Mouse (Mus musculus): ENCODE measurements at regions not wholly inside any gene's neighbourhood (a gene's known extent, or its start where the extent isn't known, plus 50 kb on each side); places are given as distances from the start of the nearest gene placed in this dataset.

- TF ChIP-seq GABPA (IDR thresholded peaks at IDR 0.05; ENCODE audit: insufficient replicate concordance, low read depth, low read length) (no peak), ZKSCAN1 (IDR thresholded peaks at IDR 0.05; ENCODE audit: borderline replicate concordance, low read depth, low read length) (no peak), NRF1 (IDR thresholded peaks at IDR 0.05; ENCODE audit: low read depth, low read length) (no peak), CHD2 (IDR thresholded peaks at IDR 0.05; ENCODE audit: low read length) (no peak), POLR2A (IDR thresholded peaks at IDR 0.05; ENCODE audit: low read depth, low read length) (no peak), CTCF (conservative IDR thresholded peaks at IDR 0.05 in 1 of 2, IDR thresholded peaks at IDR 0.05 in 1 of 2; ENCODE audit: low read depth in 2 of 2, low read length in 2 of 2) (no peak), EP300 (IDR thresholded peaks at IDR 0.05; ENCODE audit: low read length) (no peak)
Measured at GRCm38 (mm10) chr13:11482701-11483100, 624.0 kb downstream of the Ryr2 start.
